Mouse (Mus musculus): Measurements from ENCODE around the gene Ssh1. TPM values are rescaled to one million over a fixed set of nuclear protein-coding genes. Genes with fewer than 3 reads are reported as not detected.

Gene Ssh1
- 7.4 and 12.1 TPM in 2 replicates for polyA plus RNA-seq (2012; rRNA removed)

GRCm38 (mm10) chr5:113993487-113994465 is at the start of gene Ssh1:
Gene Ssh1, minus strand, starts transcription at chr5:113993894.
- DNase-seq (ENCODE audit: low read depth, low spot score), result no peak
- whole genome bisulfite sequencing, result 2% methylated on average over 73 of the region's 83 CpGs

- DNase-seq (ENCODE audit: low read depth, low spot score), result peak; percentile 4
- WGBS, result 7% methylated on average over 15 of the region's 15 CpGs
These were observed 47.7 kb upstream of the Ssh1 start for GRCm38 (mm10) chr5:114041327-114041930.

- no peak for DNase-seq (ENCODE audit: low read depth, low spot score)
- WGBS, result 50% methylated on average over 1 of the region's 1 CpGs
These were observed 47.2 kb upstream of the Ssh1 start for GRCm38 (mm10) chr5:114040911-114041310.

GRCm38 (mm10) chr5:114040508-114040907 is 46.8 kb upstream of the Ssh1 start:
- no peak for DNase-seq (ENCODE audit: low read depth, low spot score)
- WGBS, result 24% methylated on average over 8 of the region's 8 CpGs

- 42% methylated on average over 10 of the region's 10 CpGs for WGBS
- no peak for DNase-seq (ENCODE audit: low read depth, low spot score)
These were observed 41.4 kb upstream of the Ssh1 start for GRCm38 (mm10) chr5:114035111-114035510.

- no peak for DNase-seq (ENCODE audit: low read depth, low spot score)
- WGBS, result 80% methylated on average over 7 of the region's 7 CpGs
These were observed 40.7 kb upstream of the Ssh1 start for GRCm38 (mm10) chr5:114034393-114034792.

- WGBS, result 78% methylated on average over 3 of the region's 3 CpGs
These were observed 38.6 kb upstream of the Ssh1 start for GRCm38 (mm10) chr5:114032161-114032763.

GRCm38 (mm10) chr5:114030652-114031051 is 37.0 kb upstream of the Ssh1 start:
- DNase-seq (ENCODE audit: low read depth, low spot score), result no peak
- WGBS, result 89% methylated on average over 12 of the region's 12 CpGs

More at GRCm38 (mm10) chr5:114032161-114032763, 38.6 kb upstream of the Ssh1 start:
- DNase-seq (ENCODE audit: low read depth, low spot score), result no peak

- WGBS, result 83% methylated on average over 12 of the region's 12 CpGs
- no peak for DNase-seq (ENCODE audit: low read depth, low spot score)
These were observed 34.4 kb upstream of the Ssh1 start for GRCm38 (mm10) chr5:114028111-114028510.

- 80% methylated on average over 12 of the region's 12 CpGs for WGBS
- DNase-seq (ENCODE audit: low read depth, low spot score), result no peak
These were observed 33.7 kb upstream of the Ssh1 start for GRCm38 (mm10) chr5:114027217-114027944.

GRCm38 (mm10) chr5:114024885-114025284 is 31.2 kb upstream of the Ssh1 start:
- WGBS, result 10% methylated on average over 10 of the region's 10 CpGs
- no peak for DNase-seq (ENCODE audit: low read depth, low spot score)

GRCm38 (mm10) chr5:114024390-114024789 is 30.7 kb upstream of the Ssh1 start:
- DNase-seq (ENCODE audit: low read depth, low spot score), result no peak
- 42% methylated on average over 6 of the region's 6 CpGs for WGBS

- 64% methylated on average over 7 of the region's 7 CpGs for WGBS
- DNase-seq (ENCODE audit: low read depth, low spot score), result no peak
These were observed 21.4 kb upstream of the Ssh1 start for GRCm38 (mm10) chr5:114015121-114015520.

GRCm38 (mm10) chr5:114009049-114009448 is 15.4 kb upstream of the Ssh1 start:
- DNase-seq (ENCODE audit: low read depth, low spot score), result no peak
- 43% methylated on average over 4 of the region's 4 CpGs for WGBS

- 83% methylated on average over 12 of the region's 12 CpGs for WGBS
- DNase-seq (ENCODE audit: low read depth, low spot score), result no peak
These were observed 14.2 kb upstream of the Ssh1 start for GRCm38 (mm10) chr5:114007753-114008453.

- 79% methylated on average over 4 of the region's 4 CpGs for WGBS
- no peak for DNase-seq (ENCODE audit: low read depth, low spot score)
These were observed 13.3 kb upstream of the Ssh1 start for GRCm38 (mm10) chr5:114006974-114007373.

- 27% methylated on average over 5 of the region's 5 CpGs for WGBS
These were observed 11.4 kb upstream of the Ssh1 start for GRCm38 (mm10) chr5:114005100-114005499.

GRCm38 (mm10) chr5:114004573-114004972 is 10.9 kb upstream of the Ssh1 start:
- 32% methylated on average over 11 of the region's 11 CpGs for WGBS
- no peak for DNase-seq (ENCODE audit: low read depth, low spot score)

More at GRCm38 (mm10) chr5:114005100-114005499, 11.4 kb upstream of the Ssh1 start:
- no peak for DNase-seq (ENCODE audit: low read depth, low spot score)

- 45% methylated on average over 5 of the region's 5 CpGs for WGBS
- DNase-seq (ENCODE audit: low read depth, low spot score), result no peak
These were observed 9.8 kb upstream of the Ssh1 start, which contains the start of gene Dao for GRCm38 (mm10) chr5:114003542-114003941. Gene Dao, plus strand, starts transcription at chr5:114003703.
